Mouse (Mus musculus) lung, adult 2 months (tissue): ENCODE measurements around the gene Ppp1r12a.

ENCODE experiments used
- CTCF ChIP-seq: fragments of 200-500 bp; IDR thresholded peaks from 2 replicates; pipeline ENCODE4 v1.5.1; 2011; ENCODE audit warnings: mild to moderate bottlenecking, low read length, control low read depth; ENCODE audit not compliant: insufficient read depth
- POLR2A ChIP-seq: fragments of 200-500 bp; IDR thresholded peaks from 2 replicates; pipeline ENCODE4 v1.6.1; 2011; ENCODE audit warnings: low read depth, mild to moderate bottlenecking, control low read depth, low read length, borderline replicate concordance; ENCODE audit errors: extremely low read depth

- TF ChIP-seq POLR2A (no peak), CTCF (no peak)
Measured at GRCm38 (mm10) chr10:108192306-108192705, 30.3 kb downstream of the Ppp1r12a start.
